18 mouse cellular contexts compared by ENCODE assay signal in the genomic region with DNA sequence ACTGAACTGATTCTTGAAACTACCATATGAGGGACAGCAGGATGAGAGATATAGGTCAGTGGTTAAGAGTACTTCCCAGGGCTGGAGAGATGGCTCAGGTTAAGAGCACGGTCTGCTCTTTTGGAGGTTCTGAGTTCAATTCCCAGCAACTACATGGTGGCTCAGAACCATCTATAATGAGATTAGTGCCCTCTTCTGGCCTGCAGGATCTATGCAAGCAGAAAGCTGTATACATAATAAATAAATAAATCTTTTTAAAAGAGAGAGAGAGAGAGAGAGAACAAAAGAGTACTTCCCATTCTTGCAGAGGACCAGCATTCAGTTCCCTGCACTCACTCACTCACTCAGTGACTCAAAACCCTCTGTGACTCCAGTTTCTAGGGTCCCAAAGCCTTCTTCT. TPM values are rescaled to one million over a fixed set of nuclear protein-coding genes. Genes with fewer than 3 reads are reported as not detected.
DNase-seq lines count a peak whose midpoint lies in the region; ATAC-seq and TF ChIP-seq lines count a peak whose summit lies in the region.
"Had no signal": no experiment of that assay in that cellular context is flagged by ENCODE, and none has a peak within 500 bp of the region (broad histone marks: within the 10 kb centered on the region; RNA-seq: fewer than 3 reads in every experiment).

No protein-coding gene starts in this region.

- intact Hi-C loops in left cerebral cortex, postnatal 4 days (cut with DNase I), result no loop called here

- no peak overlapping the region for H3K4me3 ChIP-seq in lung, embryonic 14.5 days (ENCODE audit: low read depth, low read length)
- H3K4me3 ChIP-seq in CH12.LX (replicated peaks in 1 of 3; ENCODE audit: low read depth in 2 of 3, low read length in 2 of 3, poor library complexity in 1 of 3), result no peak overlapping the region
- H3K4me3 ChIP-seq: embryonic facial prominence, embryonic 10.5 days; erythroblast, embryonic 14.5 days; heart, embryonic 12.5 days; kidney, embryonic 15.5 days; midbrain, embryonic 12.5 days; myocyte had no signal

- peak; percentile 27 for TF ChIP-seq RAD21 in CH12.LX (IDR thresholded peaks at IDR 0.05; ENCODE audit: low read depth, low read length)

- TF ChIP-seq POLR2A in CH12.LX (IDR thresholded peaks at IDR 0.05; ENCODE audit: low read depth, low read length), result no peak

- in situ Hi-C loops in CH12.LX (cut with MboI; ENCODE audit: low pct_ligation_motif_present, low pct_unique_long_range_greater_than_20kb, low sequenced_read_pairs), result no loop called here
- in situ Hi-C loops in Patski (cut with MboI; ENCODE audit: low pct_unique_long_range_greater_than_20kb), result no loop called here

- 0 out of 2 replicates have a peak, but pooled peaks have one; percentile 11 for TF ChIP-seq CTCF in lung, embryonic 14.5 days (IDR thresholded peaks at IDR 0.05; ENCODE audit: low read depth)
- TF ChIP-seq CTCF in CH12.LX (conservative IDR thresholded peaks at IDR 0.05 in 1 of 2, IDR thresholded peaks at IDR 0.05 in 1 of 2; ENCODE audit: low read depth in 2 of 2, low read length in 2 of 2) (peak in 1 of 2 experiments; percentile 53; a peak in 2 of 4 replicates), Patski (IDR thresholded peaks at IDR 0.05) (peak; percentile 53)

- no peak for TF ChIP-seq EP300 in CH12.LX (IDR thresholded peaks at IDR 0.05; ENCODE audit: low read length)

- no peak overlapping the region for H3K4me2 ChIP-seq in lung, embryonic 14.5 days
- no peak overlapping the region for H3K4me2 ChIP-seq in CH12.LX (ENCODE audit: insufficient read depth, low read depth, poor library complexity, severe bottlenecking)
- H3K4me2 ChIP-seq: heart, embryonic 12.5 days; kidney, embryonic 15.5 days; midbrain, embryonic 12.5 days had no signal

- H3K27ac ChIP-seq in lung, embryonic 14.5 days (ENCODE audit: low read depth), result no peak overlapping the region
- no peak overlapping the region for H3K27ac ChIP-seq in CH12.LX (ENCODE audit: insufficient read depth, low read depth)
- H3K27ac ChIP-seq: embryonic facial prominence, embryonic 10.5 days; kidney, embryonic 15.5 days; midbrain, embryonic 12.5 days had no signal

- ATAC-seq in lung, embryonic 14.5 days (ENCODE audit: insufficient read depth), result no peak
- no peak for ATAC-seq in Patski
- ATAC-seq: forebrain, embryonic 16.5 days had no signal

- WGBS in lung, embryonic 14.5 days, result 82% methylated on average over 1 of the region's 1 CpGs

- POLR2A ChIA-PET in Patski (lab: Charles Lee), result no interaction called here

- CTCF ChIA-PET in Patski (lab: Charles Lee), result interaction anchor here (1.2 kb wide), 1 partner anchor 15 kb away, joined by 5 read pairs; no protein-coding TSS in a partner anchor

- no peaks in the 10 kb centered on the region for H3K36me3 ChIP-seq in lung, embryonic 14.5 days (ENCODE audit: insufficient read depth)
- H3K36me3 ChIP-seq in CH12.LX (replicated peaks in 1 of 2; ENCODE audit: control insufficient read depth in 1 of 2, insufficient read depth in 1 of 2, low read length in 1 of 2), result no peaks in the 10 kb centered on the region
- H3K36me3 ChIP-seq in splenic B cell, adult 2 months (ENCODE audit: control insufficient read depth, insufficient read depth, low read length, poor library complexity, severe bottlenecking), result no peaks in the 10 kb centered on the region
- H3K36me3 ChIP-seq: embryonic facial prominence, embryonic 10.5 days; G1E; heart, embryonic 12.5 days; kidney, embryonic 15.5 days; midbrain, embryonic 12.5 days had no signal

- no peaks in the 10 kb centered on the region for H3K27me3 ChIP-seq in lung, embryonic 14.5 days (ENCODE audit: insufficient read depth, low read length)
- H3K27me3 ChIP-seq in CH12.LX (replicated peaks) (no peaks in the 10 kb centered on the region), Patski (no peaks in the 10 kb centered on the region)
- no peaks in the 10 kb centered on the region for H3K27me3 ChIP-seq in splenic B cell, adult 2 months (ENCODE audit: control insufficient read depth, insufficient read depth, low read length, poor library complexity, severe bottlenecking)
- H3K27me3 ChIP-seq: heart, embryonic 12.5 days; kidney, embryonic 15.5 days; midbrain, embryonic 12.5 days had no signal

- DNase-seq in lung, embryonic 14.5 days, result no peak
- DNase-seq in lung, postnatal 25 days (ENCODE audit: low spot score), result no peak
- DNase-seq in CH12.LX (ENCODE audit: extremely low read depth), result no peak
- no peak for DNase-seq in Patski (ENCODE audit: low read depth, low spot score)
- peak; percentile 34 for DNase-seq in splenic B cell, adult 2 months (ENCODE audit: low read depth, low spot score)
- DNase-seq in left cerebral cortex, postnatal 4 days, result no peak
- no peak for DNase-seq in spleen, postnatal 10 days (ENCODE audit: low spot score in 2 of 2)
- DNase-seq: cerebellum, postnatal 14 days; gastrocnemius, postnatal 10 days; heart, postnatal 4 days had no signal

- no peaks in the 10 kb centered on the region for H3K79me2 ChIP-seq in CH12.LX (replicated peaks; ENCODE audit: control insufficient read depth, extremely low read depth, insufficient read depth, poor library complexity, severe bottlenecking)

- dilution Hi-C loops in CH12.LX (cut with MboI; ENCODE audit: extremely low pct_ligation_motif_present, extremely low pct_unique_long_range_greater_than_20kb, low sequenced_read_pairs), result no loop called here

- no peak overlapping the region for H3K9ac ChIP-seq in lung, embryonic 14.5 days
- H3K9ac ChIP-seq in CH12.LX (ENCODE audit: insufficient read depth, low read depth), result no peak overlapping the region
- H3K9ac ChIP-seq: heart, embryonic 12.5 days; kidney, embryonic 15.5 days; midbrain, embryonic 12.5 days had no signal

- H3K4me1 ChIP-seq in lung, embryonic 14.5 days (ENCODE audit: insufficient read depth), result 0 out of 2 replicates have a peak, but pooled peaks cover 3% of the 10 kb centered on the region
- H3K4me1 ChIP-seq in CH12.LX (ENCODE audit: control insufficient read depth in 1 of 2, insufficient read depth in 2 of 2), result no peaks in the 10 kb centered on the region
- H3K4me1 ChIP-seq: embryonic facial prominence, embryonic 10.5 days; midbrain, embryonic 12.5 days had no signal

- no peaks in the 10 kb centered on the region for H3K9me3 ChIP-seq in lung, embryonic 14.5 days (ENCODE audit: low read depth, low read length)
- no peaks in the 10 kb centered on the region for H3K9me3 ChIP-seq in CH12.LX (replicated peaks; ENCODE audit: low read length)
- H3K9me3 ChIP-seq: embryonic facial prominence, embryonic 10.5 days; G1E; heart, embryonic 12.5 days; kidney, embryonic 15.5 days; midbrain, embryonic 12.5 days had no signal

TF ChIP-seq in CH12.LX, 34 proteins besides CTCF, POLR2A, EP300 and RAD21:
- TF ChIP-seq SMC3 (IDR thresholded peaks at IDR 0.05; ENCODE audit: low read depth, low read length), result peak; percentile 23; the same call in 1 of the 2 replicates
- TF ChIP-seq E2F4 (IDR thresholded peaks at IDR 0.05; ENCODE audit: insufficient replicate concordance, low read depth, low read length), result no peak

RNA-seq across cellular contexts. Expression of a gene that starts 12.4 kb away (rescaled TPM):
- polyA plus RNA-seq in lung, embryonic 14.5 days (2014; fragmentation: Nextera tagmentation; extraction: Ambion mirVana), result 150 and 151 TPM in 2 replicates
- total RNA-seq in CH12.LX (2012; rRNA removed) (57.5 and 66.6 TPM in 2 replicates), CH12.LX (2014; rRNA removed) (140 and 146 TPM in 2 replicates)
- polyA plus RNA-seq in CH12.LX (2012; ENCODE audit: insufficient read length, low read depth) (64.7 and 82.3 TPM in 2 replicates), Patski (2021) (72.4 TPM)
- 1 to 10 TPM; 8.2 to 9.6 TPM for total RNA-seq in left cerebral cortex, postnatal 4 days (2021)
